11 mouse cellular contexts compared by ENCODE assay signal in the genomic region with DNA sequence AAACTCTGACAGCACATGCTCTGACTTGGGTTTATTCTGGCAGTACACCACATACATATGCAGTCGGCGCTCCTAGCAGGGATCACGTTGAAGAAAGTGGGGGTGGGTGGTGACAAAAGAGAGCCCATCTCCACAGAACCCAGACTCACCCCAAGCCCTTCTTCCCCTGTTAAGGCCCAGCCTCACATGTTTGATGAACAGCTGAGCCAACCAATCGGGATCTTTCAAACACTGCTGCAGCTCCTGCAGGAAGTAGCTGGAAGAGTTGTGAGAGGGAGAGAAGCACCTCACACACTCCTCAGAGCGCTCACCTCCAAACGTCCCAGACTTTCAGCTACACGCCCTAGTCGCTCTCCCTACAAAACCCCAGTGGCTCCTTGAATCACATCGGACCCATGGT. TPM values are rescaled to one million over a fixed set of nuclear protein-coding genes. Genes with fewer than 3 reads are reported as not detected.
DNase-seq lines count a peak whose midpoint lies in the region; TF ChIP-seq lines count a peak whose summit lies in the region.
"Had no signal": no experiment of that assay in that cellular context is flagged by ENCODE, and none has a peak within 500 bp of the region (broad histone marks: within the 10 kb centered on the region; RNA-seq: fewer than 3 reads in every experiment).

No protein-coding gene starts in this region.

- WGBS in heart, embryonic 10.5 days = 66% methylated on average over 9 of the region's 9 CpGs

- H3K27ac ChIP-seq in layer of hippocampus, adult 2 months = peak overlapping the region; percentile 43
- no peak overlapping the region for H3K27ac ChIP-seq in heart, embryonic 10.5 days
- H3K27ac ChIP-seq: hindbrain, embryonic 15.5 days; liver, embryonic 12.5 days had no signal

- TF ChIP-seq CTCF in layer of hippocampus, adult 2 months (conservative IDR thresholded peaks at IDR 0.05) = no peak

- peaks cover 57% of the 10 kb centered on the region for H3K27me3 ChIP-seq in heart, embryonic 10.5 days (ENCODE audit: insufficient read depth, poor library complexity, severe bottlenecking)

- no peak overlapping the region for H3K4me3 ChIP-seq in layer of hippocampus, adult 2 months
- no peak overlapping the region for H3K4me3 ChIP-seq in heart, embryonic 10.5 days
- H3K4me3 ChIP-seq: hindbrain, embryonic 15.5 days; liver, embryonic 12.5 days had no signal

- H3K4me1 ChIP-seq in heart, embryonic 10.5 days = peaks cover 59% of the 10 kb centered on the region

- H3K36me3 ChIP-seq in heart, embryonic 10.5 days = peaks cover 25% of the 10 kb centered on the region
- H3K36me3 ChIP-seq: hindbrain, embryonic 15.5 days had no signal

- H3K9me3 ChIP-seq in heart, embryonic 10.5 days = no peaks in the 10 kb centered on the region
- H3K9me3 ChIP-seq: hindbrain, embryonic 15.5 days; liver, embryonic 12.5 days had no signal

- no peak for DNase-seq in layer of hippocampus, adult 2 months (ENCODE audit: low spot score in 2 of 2)
- DNase-seq in layer of hippocampus, postnatal 14 days (ENCODE audit: low spot score in 2 of 2) = no peak
- peak; percentile 67 for DNase-seq in right cerebral cortex, postnatal 14 days
- DNase-seq in right cerebral cortex, postnatal 25 days = no peak
- peak; percentile 86 for DNase-seq in R1 (ENCODE audit: low read depth, low spot score)
- peak; percentile 73 for DNase-seq in retina, embryonic 14.5 days (ENCODE audit: low spot score)
- no peak for DNase-seq in heart, embryonic 10.5 days (ENCODE audit: low spot score)
- DNase-seq: adrenal gland, postnatal 25 days; lung, postnatal 10 days had no signal

RNA-seq across cellular contexts. Expression of gene Slc26a10, which starts 4.7 kb away (rescaled TPM):
- total RNA-seq in layer of hippocampus, adult 2 months (2021) = 10 to 100 TPM; 21.9 to 25.4 TPM
- 1 to 10 TPM; 4.6 to 5.9 TPM for total RNA-seq in layer of hippocampus, postnatal 14 days (2021)
- polyA plus RNA-seq in heart, embryonic 10.5 days (2016; fragmentation: Nextera tagmentation; extraction: Ambion mirVana) = 9.2 and 12.9 TPM in 2 replicates

RNA-seq across cellular contexts. Expression of gene Arhgef25, which starts 4.8 kb away (rescaled TPM):
- total RNA-seq in layer of hippocampus, adult 2 months (2021) = 100 to 1,000 TPM; 395 to 408 TPM
- 100 to 1,000 TPM; 196 to 200 TPM for total RNA-seq in layer of hippocampus, postnatal 14 days (2021)
- polyA plus RNA-seq in heart, embryonic 10.5 days (2016; fragmentation: Nextera tagmentation; extraction: Ambion mirVana) = 21.4 and 28.8 TPM in 2 replicates

RNA-seq across cellular contexts. Expression of gene Dtx3, which starts 10.4 kb away (rescaled TPM):
- 100 to 1,000 TPM; 227 to 255 TPM for total RNA-seq in layer of hippocampus, adult 2 months (2021)
- total RNA-seq in layer of hippocampus, postnatal 14 days (2021) = 100 to 1,000 TPM; 200 to 207 TPM
- 78.4 and 91.4 TPM in 2 replicates for polyA plus RNA-seq in heart, embryonic 10.5 days (2016; fragmentation: Nextera tagmentation; extraction: Ambion mirVana)

RNA-seq across cellular contexts. Expression of gene B4galnt1, which starts 20.1 kb away (rescaled TPM):
- total RNA-seq in layer of hippocampus, adult 2 months (2021) = 100 to 1,000 TPM; 116 to 123 TPM
- total RNA-seq in layer of hippocampus, postnatal 14 days (2021) = 100 to 1,000 TPM; 108 to 110 TPM
- 1.5 and 3.6 TPM in 2 replicates for polyA plus RNA-seq in heart, embryonic 10.5 days (2016; fragmentation: Nextera tagmentation; extraction: Ambion mirVana)

RNA-seq across cellular contexts. Expression of gene Pip4k2c, which starts 26.3 kb away (rescaled TPM):
- 10 to 100 TPM; 98.0 to 98.6 TPM for total RNA-seq in layer of hippocampus, adult 2 months (2021)
- 10 to 100 TPM; 65.7 to 69.2 TPM for total RNA-seq in layer of hippocampus, postnatal 14 days (2021)
- 27.9 and 29.3 TPM in 2 replicates for polyA plus RNA-seq in heart, embryonic 10.5 days (2016; fragmentation: Nextera tagmentation; extraction: Ambion mirVana)

Comparison
In these comparisons a context has a peak if more than half of its experiments do, and no peak if none do; other contexts are left out.
1. DNase-seq: peak in right cerebral cortex, postnatal 14 days (single experiment), R1 (single experiment) and retina, embryonic 14.5 days (single experiment); none in layer of hippocampus, adult 2 months (0 of 2), layer of hippocampus, postnatal 14 days (0 of 2), right cerebral cortex, postnatal 25 days (single experiment) and heart, embryonic 10.5 days (single experiment).